Mouse (Mus musculus) stomach, postnatal 0 days (tissue): ENCODE results near the gene Ndufs5. TPM values are rescaled to one million over a fixed set of nuclear protein-coding genes. Genes with fewer than 3 reads are reported as not detected.

Experiments used
- ATAC-seq: fragments of 200-750 bp; cut with Nextera tagmentation; 2 replicates; pipeline ENCODE4 v1.8.0; 2017; ENCODE audit not compliant: low FRiP score, low TSS enrichment
- DNase-seq: peaks from one replicate; pipeline ENCODE4 v3.0.0-alpha.2; 2016; ENCODE audit warnings: low spot score
- H3K27ac ChIP-seq: fragments of 300-500 bp; sonication (generic); replicated peaks from 2 replicates; pipeline ENCODE4 v1.5.1; 2014; ENCODE audit warnings: mild to moderate bottlenecking, control low read depth
- H3K27me3 ChIP-seq: fragments of 300-500 bp; sonication (generic); 2 replicates; pipeline ENCODE4 v1.6.1; 2014; ENCODE audit warnings: low read length; ENCODE audit not compliant: control insufficient read depth, insufficient read depth
- H3K36me3 ChIP-seq: fragments of 300-500 bp; sonication (generic); 2 replicates; pipeline ENCODE4 v1.6.1; 2014; ENCODE audit warnings: low read length, mixed read lengths; ENCODE audit not compliant: control insufficient read depth, insufficient read depth
- H3K4me1 ChIP-seq: fragments of 300-500 bp; sonication (generic); replicated peaks from 2 replicates; pipeline ENCODE4 v1.6.1; 2014; ENCODE audit warnings: antibody characterized with exemption; ENCODE audit not compliant: control insufficient read depth, insufficient read depth
- H3K4me2 ChIP-seq: fragments of 300-500 bp; sonication (generic); replicated peaks from 2 replicates; pipeline ENCODE4 v1.6.1; 2014; ENCODE audit warnings: low read depth, mild to moderate bottlenecking, control low read depth, moderate library complexity
- H3K4me3 ChIP-seq: fragments of 300-500 bp; sonication (generic); 2 replicates; pipeline ENCODE4 v1.5.1; 2014; ENCODE audit warnings: low read depth, low read length, control low read depth
- H3K9ac ChIP-seq: fragments of 300-500 bp; sonication (generic); 2 replicates; pipeline ENCODE4 v1.6.1; 2014; ENCODE audit warnings: mild to moderate bottlenecking, low read length, control low read depth, mixed read lengths
- H3K9me3 ChIP-seq: fragments of 300-500 bp; sonication (generic); 2 replicates; pipeline ENCODE4 v1.6.1; 2016; ENCODE audit warnings: low read length; ENCODE audit not compliant: control insufficient read depth
- CTCF ChIP-seq: IDR thresholded peaks from 2 replicates; pipeline ENCODE4 v1.5.1; 2016; ENCODE audit warnings: antibody characterized with exemption, low read depth, mild to moderate bottlenecking, moderate library complexity
- EP300 ChIP-seq: optimal IDR thresholded peaks from 2 replicates; pipeline ENCODE3; 2016; ENCODE audit warnings: antibody characterized with exemption
- WGBS: fragments of 180-500 bp; shearing (Covaris S2); extraction: QIAGEN DNeasy Blood & Tissue Kit; methylation state at CpG from one replicate; pipeline ENCODE4 v1.1.7; 2014; 5-methylcytosine and 5-hydroxymethylcytosine counted together
- polyA plus RNA-seq: library from polyadenylated mRNA; unstranded; fragments of >200 nt; fragmentation: Nextera tagmentation; extraction: Ambion mirVana; gene quantifications from 2 replicates; pipeline ENCODE4 v1.2.1, GENCODE M21; 2015

Gene Ndufs5
- polyA plus RNA-seq, 1 experiment from 2014 or later: 344 TPM

DNA sequence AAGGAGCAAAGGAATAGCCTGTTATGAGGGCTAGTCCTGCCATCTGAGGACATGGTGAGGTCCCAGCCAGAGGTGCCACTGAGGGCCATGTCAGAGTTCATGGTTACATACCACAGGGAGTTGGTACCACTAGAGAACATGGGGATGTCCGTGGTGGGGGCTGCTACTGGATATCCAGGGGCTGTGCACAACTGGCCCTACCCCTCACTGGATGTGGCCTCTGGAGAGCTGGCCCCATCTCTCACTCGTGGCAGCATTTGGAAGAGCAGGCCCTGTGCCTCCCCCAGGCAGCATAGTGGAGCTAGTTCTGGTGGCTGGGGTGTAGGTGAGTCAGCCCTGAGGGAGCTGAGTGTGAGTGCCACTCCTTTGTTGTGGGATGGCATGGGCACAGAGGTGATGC is 14.9 kb upstream of the Ndufs5 start:
- Histone ChIP-seq H3K4me3 (no peak overlapping the region), H3K27me3 (no peaks in the 10 kb centered on the region), H3K9me3 (no peaks in the 10 kb centered on the region), H3K27ac (no peak overlapping the region), H3K36me3 (peaks cover 9% of the 10 kb centered on the region), H3K4me1 (no peaks in the 10 kb centered on the region), H3K9ac (no peak overlapping the region), H3K4me2 (no peak overlapping the region)
- DNase-seq (no peak), ATAC-seq (peak; percentile 47)
- TF ChIP-seq CTCF (no peak), EP300 (no peak)
- WGBS: 89% methylated on average over 2 of the region's 2 CpGs

DNA sequence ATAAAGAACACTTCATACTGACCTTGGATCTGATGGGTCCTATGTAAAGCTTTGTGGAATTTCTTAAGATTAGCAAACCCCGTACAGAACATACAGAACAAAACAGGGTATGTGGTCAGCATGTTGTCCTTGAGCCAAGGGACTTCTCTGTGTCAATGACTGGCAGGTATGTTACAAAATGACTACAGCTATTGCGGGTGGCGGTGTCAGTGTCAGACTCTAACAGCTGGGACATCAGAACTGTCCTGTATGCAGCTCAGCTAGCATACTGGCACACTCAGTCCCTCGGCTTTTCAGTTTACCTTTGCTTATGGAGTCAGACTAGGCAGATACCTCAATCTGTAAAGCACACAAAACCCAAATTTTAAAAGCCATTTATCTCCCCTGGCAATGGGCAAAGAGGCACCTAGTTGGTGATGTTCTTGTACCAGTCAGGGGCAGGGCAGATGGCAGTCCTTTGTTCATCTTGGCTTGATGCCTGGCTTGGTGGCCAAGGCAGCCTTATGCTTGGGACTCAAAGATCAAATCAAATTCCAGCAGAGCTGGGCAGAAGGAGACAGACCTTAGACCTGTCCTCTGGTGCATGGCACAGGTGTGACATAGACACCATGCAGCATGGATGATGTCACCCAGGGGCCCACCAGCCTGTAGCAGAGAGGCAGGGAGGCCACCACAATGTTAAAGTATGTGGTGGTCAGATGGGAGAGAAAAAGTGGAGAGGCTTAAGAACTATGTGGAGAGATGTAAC is 14.3 kb upstream of the Ndufs5 start:
- no peaks in the 10 kb centered on the region for H3K27me3 ChIP-seq
- no peaks in the 10 kb centered on the region for H3K4me1 ChIP-seq
- H3K9me3 ChIP-seq: no peaks in the 10 kb centered on the region
- H3K4me3 ChIP-seq: no peak overlapping the region
- H3K36me3 ChIP-seq: peaks cover 9% of the 10 kb centered on the region
- ATAC-seq (peak; percentile 38; the same call in 1 of the 2 replicates), DNase-seq (no peak)
- no peak for TF ChIP-seq CTCF
- no peak for TF ChIP-seq EP300
- no peak overlapping the region for H3K27ac ChIP-seq
- WGBS: 88% methylated on average over 4 of the region's 4 CpGs
- no peak overlapping the region for H3K4me2 ChIP-seq
- H3K9ac ChIP-seq: no peak overlapping the region

DNA sequence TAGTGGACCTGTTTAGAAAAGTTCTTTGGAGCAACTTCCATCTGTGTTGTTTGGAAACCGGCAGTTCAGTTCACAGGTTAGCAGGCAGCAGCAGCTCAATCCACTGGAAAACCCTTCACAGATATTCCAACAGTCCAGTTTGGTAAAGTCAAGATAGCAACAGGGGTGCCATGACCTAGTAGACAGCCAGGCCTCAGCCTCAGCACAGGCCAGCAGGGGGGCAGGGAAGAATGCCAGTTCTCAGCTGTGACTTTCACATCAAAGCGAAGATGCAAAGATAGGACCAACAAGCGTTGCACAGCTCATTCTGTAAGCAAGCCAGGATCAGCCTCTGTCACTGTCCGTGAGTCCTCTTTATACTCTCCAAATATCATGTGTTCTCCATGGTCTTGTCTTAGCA is 3.8 kb upstream of the Ndufs5 start:
- no peaks in the 10 kb centered on the region for H3K9me3 ChIP-seq
- H3K9ac ChIP-seq: no peak overlapping the region
- H3K36me3 ChIP-seq: no peaks in the 10 kb centered on the region
- no peaks in the 10 kb centered on the region for H3K27me3 ChIP-seq
- TF ChIP-seq EP300 (no peak), CTCF (no peak)
- H3K4me1 ChIP-seq: no peaks in the 10 kb centered on the region
- no peak overlapping the region for H3K4me2 ChIP-seq
- H3K27ac ChIP-seq: no peak overlapping the region
- no peak for DNase-seq
- 86% methylated on average over 4 of the region's 4 CpGs for WGBS
- H3K4me3 ChIP-seq: no peak overlapping the region
- ATAC-seq: no peak

DNA sequence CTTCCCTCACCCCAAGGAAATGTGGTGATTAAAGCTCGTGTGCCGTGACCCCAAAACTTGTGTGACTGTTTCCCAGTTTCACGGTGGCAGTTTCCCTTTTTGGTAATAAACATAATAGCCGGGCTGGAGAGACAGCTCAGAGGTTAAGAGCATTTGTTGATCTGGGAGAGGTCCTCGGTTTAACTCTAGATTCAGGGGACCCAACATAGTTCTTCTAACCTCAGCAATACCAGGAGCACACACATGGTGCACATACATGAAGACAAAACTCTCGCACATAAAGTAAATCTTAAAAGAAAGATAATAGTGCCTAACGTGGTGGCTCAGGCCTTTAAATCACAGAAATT is 405 bp upstream of the Ndufs5 start:
- Histone ChIP-seq H3K9me3 (no peaks in the 10 kb centered on the region), H3K27me3 (no peaks in the 10 kb centered on the region), H3K27ac (0 out of 2 replicates have a peak overlapping the region, but pooled peaks have one; percentile 45), H3K4me3 (peak overlapping the region; percentile 65), H3K36me3 (peaks cover 4% of the 10 kb centered on the region; the same call in 1 of the 2 replicates), H3K4me2 (peak overlapping the region; percentile 55), H3K9ac (peak overlapping the region; percentile 50; the same call in 1 of the 2 replicates), H3K4me1 (no peaks in the 10 kb centered on the region)
- DNase-seq (no peak), ATAC-seq (peak; percentile 25; the same call in 1 of the 2 replicates)
- 17% methylated on average over 7 of the region's 7 CpGs for WGBS
- no peak for TF ChIP-seq CTCF
- TF ChIP-seq EP300: no peak

DNA sequence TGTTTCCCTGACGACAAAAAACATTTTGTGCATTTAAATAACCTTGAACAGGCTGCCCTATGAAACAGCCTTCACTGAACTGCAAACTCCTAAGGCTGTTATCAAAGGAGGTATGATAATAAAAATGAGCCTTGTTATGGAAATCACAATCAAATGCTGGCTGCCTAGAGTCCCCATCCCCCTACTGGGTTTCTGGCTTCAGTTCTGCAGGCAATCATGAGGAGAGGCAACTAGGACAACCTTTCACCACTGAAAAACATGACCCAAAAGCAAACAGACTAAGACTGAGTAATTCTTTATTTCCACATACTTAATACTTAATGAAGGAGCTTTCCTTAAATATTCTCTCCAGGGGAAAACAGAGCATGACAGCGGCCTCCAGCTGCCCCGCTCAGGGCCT is 5.6 kb downstream of the Ndufs5 start:
- Histone ChIP-seq H3K36me3 (peaks cover 4% of the 10 kb centered on the region; the same call in 1 of the 2 replicates), H3K4me1 (no peaks in the 10 kb centered on the region), H3K4me2 (no peak overlapping the region), H3K9me3 (no peaks in the 10 kb centered on the region), H3K27me3 (no peaks in the 10 kb centered on the region), H3K27ac (no peak overlapping the region), H3K4me3 (no peak overlapping the region), H3K9ac (no peak overlapping the region)
- TF ChIP-seq CTCF: no peak
- DNase-seq (no peak), ATAC-seq (no peak)
- WGBS: 85% methylated on average over 1 of the region's 3 CpGs

DNA sequence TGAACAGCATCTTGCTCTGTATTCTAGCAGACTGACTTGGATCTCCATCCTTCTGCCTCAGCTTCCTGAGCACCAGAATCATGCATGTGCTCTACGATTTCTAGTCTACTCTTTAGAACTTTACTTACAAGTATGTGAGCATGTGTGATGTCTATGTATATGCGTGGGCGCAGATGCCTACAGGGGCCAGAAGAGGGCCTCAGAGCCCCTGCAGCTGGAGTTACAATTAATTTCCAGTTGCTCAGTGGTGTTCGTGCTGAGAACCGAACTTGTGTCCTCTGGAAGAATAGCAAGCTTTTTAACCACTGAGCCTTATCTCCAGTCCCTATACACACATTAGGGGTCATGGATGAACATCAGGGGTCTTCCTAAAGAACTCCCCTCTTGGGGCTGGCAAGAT is 10.7 kb downstream of the Ndufs5 start:
- Histone ChIP-seq H3K4me1 (no peaks in the 10 kb centered on the region), H3K9ac (no peak overlapping the region), H3K4me2 (no peak overlapping the region), H3K27ac (no peak overlapping the region), H3K27me3 (no peaks in the 10 kb centered on the region), H3K9me3 (no peaks in the 10 kb centered on the region), H3K36me3 (no peaks in the 10 kb centered on the region), H3K4me3 (no peak overlapping the region)
- DNase-seq (no peak), ATAC-seq (no peak)
- TF ChIP-seq CTCF: no peak
- no peak for TF ChIP-seq EP300
- WGBS: 93% methylated on average over 5 of the region's 5 CpGs
